Mouse (Mus musculus): ENCODE results near the gene Man1c1.

Man1c1 gene

GRCm38 (mm10) chr4:134703835-134704546 is at the start of gene Man1c1:
Man1c1 (minus strand) TSS chr4:134704290.
- peak; percentile 98 to 99 for DNase-seq (ENCODE audit: low spot score in 2 of 2)

- DNase-seq (ENCODE audit: low spot score in 2 of 2): no peak
These were observed 49.6 kb upstream of the Man1c1 start for GRCm38 (mm10) chr4:134753516-134754261.

DNA sequence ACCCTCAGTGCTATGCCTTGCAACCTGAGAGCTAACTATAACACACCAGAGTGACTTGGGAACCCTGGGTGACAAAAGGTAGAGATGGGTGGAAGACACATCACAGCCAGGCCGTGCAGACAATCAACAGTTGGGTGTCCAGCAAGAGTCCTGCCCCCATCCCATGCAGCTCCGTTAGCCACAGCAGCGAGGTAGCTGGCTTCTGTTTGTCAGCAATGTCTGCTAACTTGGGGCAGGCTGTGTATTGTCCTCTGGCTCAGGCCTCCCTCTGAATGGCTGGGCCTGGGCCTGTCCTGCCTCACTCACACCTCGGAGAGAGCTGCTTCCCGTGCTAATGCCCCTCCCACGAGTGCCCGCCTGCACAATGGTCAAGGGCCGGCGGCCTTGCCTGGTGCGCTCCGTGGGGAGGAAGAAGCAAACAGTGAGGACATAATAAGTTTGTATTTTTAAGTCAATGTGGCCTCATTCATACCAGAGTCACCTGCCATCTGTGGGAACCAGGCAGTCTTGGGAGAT is 48.9 kb upstream of the Man1c1 start:
- no peak for DNase-seq (ENCODE audit: low spot score in 2 of 2)

DNA sequence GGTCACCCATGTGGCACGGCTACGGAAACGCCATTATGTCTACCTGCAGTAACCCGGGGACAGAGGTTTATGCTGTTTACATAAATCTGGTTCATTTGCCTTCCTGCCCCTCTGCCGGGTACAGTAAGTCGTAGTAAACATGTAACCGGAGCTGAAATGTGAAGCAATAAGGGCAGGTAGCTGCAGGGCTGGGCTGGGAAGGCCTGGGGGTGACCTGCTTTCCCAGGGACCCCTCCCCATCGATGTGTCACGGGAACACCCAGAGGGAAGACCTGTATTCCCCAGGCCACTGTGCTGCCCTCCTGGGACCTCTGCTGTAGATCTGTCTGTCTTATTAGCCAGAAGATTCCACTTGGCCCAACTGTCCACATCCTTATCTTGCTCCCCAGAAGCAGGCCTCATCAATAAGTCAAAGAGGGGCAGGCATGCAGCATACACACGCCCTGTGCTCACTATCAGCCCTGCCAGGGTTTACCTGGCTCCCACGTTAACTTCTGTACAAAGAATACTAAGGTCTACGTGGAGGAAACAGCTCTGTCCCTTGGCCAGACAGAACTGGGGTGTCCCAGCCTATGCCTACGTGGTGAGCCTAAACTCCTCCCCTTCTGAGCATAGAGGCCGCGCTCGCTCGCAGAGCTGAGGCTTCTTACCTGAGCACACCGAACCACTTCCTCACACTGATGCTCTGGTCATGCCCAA is 47.7 kb upstream of the Man1c1 start:
- peak in 1 of 2 experiments; percentile 62 for DNase-seq (ENCODE audit: low spot score in 2 of 2)

DNA sequence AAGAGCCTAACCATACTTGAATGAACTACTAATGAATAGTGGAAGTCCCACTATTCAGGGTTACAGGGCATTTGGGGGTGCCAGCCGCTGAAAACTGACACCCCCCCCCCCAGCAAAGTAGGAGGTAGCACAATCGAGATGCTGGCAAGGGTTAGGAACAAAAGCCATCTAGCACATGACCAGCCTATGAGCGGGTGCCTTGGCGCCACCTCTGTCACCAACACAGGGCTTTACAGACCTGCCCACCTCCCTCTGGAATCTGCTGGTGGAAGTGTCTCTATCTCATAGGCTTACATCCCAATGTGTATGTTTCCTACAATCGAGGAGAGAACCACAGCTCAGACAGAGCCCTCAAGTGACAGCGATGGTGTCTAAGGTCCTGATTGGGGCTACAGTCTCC is 46.7 kb upstream of the Man1c1 start:
- no peak for DNase-seq (ENCODE audit: low spot score in 2 of 2)

GRCm38 (mm10) chr4:134750263-134750662 is 46.2 kb upstream of the Man1c1 start:
- DNase-seq (ENCODE audit: low spot score in 2 of 2): peak; percentile 74 to 83

DNA sequence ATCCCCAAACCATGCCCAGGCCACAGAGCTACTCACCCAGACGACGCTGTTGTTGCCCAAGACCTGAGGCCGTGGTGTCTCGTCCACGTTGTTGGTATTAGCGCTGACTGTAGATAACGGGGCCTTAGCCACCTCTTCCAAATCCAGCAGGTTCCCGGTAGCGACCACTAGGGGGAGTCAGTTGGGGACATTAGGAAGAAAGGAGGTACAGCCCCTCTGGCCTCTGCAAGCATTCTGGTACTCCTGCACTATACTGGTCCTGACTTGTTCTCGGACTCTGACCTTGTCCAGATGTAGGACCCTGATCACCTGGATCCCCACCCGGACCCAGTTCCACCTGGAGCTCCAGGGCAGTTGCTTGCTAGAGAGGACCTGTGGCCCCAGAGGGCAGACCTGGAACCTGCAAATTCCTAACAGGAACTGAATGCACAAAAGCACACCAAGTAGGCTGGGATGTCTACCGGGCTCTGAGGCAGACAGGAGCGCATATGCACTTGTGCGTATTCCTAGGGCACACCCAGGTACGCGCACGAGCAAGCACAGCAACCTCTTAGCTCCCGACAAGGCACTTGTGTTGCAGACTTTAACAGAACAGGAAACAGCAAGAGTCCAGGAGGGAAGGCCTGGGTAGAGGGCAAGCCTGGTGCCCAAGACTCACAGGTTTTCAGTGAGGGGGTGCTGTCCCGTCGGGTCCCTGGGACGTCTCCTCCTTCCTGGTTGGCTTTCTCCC is 45.4 kb upstream of the Man1c1 start:
- no peak for DNase-seq (ENCODE audit: low spot score in 2 of 2)

GRCm38 (mm10) chr4:134745900-134746661 is 42.0 kb upstream of the Man1c1 start:
- DNase-seq (ENCODE audit: low spot score in 2 of 2): no peak

GRCm38 (mm10) chr4:134743881-134744633 is 40.0 kb upstream of the Man1c1 start:
- DNase-seq (ENCODE audit: low spot score in 2 of 2): no peak

GRCm38 (mm10) chr4:134741949-134742348 is 37.9 kb upstream of the Man1c1 start:
- DNase-seq (ENCODE audit: low spot score in 2 of 2): no peak

DNA sequence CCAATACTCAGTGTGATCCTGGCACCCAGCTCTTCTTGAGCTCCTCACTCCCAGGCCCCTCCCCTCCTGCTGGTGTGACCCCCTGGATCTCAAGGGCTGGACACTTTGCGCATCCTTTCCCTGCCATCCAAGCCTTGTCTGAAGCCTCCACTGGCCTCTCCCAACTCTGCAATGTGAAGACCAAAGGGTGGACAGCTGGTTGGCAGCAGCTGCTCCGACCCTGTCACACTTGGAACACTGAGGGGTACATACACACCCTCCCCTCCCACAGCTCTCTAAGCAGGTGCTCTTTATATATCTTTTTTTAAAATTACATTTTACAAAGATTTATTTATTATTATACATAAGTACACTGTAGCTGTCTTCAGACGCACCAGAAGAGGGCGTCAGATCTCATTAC is 36.1 kb upstream of the Man1c1 start:
- no peak for DNase-seq (ENCODE audit: low spot score in 2 of 2)

GRCm38 (mm10) chr4:134739530-134739929 is 35.4 kb upstream of the Man1c1 start:
- no peak for DNase-seq (ENCODE audit: low spot score in 2 of 2)

DNA sequence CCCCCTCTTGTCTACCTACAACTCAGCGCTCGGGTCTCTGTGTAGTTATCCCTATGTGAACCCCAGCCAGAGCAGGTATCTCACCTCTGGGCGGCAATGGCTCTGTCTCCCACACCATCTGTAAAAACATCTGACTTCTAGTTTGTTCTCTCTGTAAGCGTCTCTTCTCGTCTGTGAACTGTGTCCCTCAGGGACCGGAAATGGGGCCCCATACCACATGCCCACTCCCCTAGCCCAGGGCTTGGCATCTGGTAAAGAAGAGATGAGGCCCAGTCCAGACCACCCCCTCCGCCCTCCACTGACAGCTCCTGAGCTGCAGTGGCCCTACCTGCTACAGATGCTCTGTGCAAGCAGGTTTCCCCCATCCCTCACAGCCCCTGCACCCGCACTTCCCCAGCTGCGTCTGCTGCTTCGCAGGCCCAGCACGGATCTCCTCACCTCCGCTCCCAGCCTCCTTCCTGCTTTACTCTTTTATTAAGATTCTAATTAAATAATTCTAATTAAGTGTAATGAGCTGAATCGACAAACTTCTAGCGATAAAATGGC is 33.3 kb upstream of the Man1c1 start:
- DNase-seq (ENCODE audit: low spot score in 2 of 2): no peak

- no peak for DNase-seq (ENCODE audit: low spot score in 2 of 2)
These were observed 32.1 kb upstream of the Man1c1 start for GRCm38 (mm10) chr4:134736147-134736546.

GRCm38 (mm10) chr4:134734629-134735081 is 30.6 kb upstream of the Man1c1 start:
- peak; percentile 48 to 62 for DNase-seq (ENCODE audit: low spot score in 2 of 2)

GRCm38 (mm10) chr4:134734038-134734628 is 30.0 kb upstream of the Man1c1 start:
- peak; percentile 82 to 90 for DNase-seq (ENCODE audit: low spot score in 2 of 2)

DNA sequence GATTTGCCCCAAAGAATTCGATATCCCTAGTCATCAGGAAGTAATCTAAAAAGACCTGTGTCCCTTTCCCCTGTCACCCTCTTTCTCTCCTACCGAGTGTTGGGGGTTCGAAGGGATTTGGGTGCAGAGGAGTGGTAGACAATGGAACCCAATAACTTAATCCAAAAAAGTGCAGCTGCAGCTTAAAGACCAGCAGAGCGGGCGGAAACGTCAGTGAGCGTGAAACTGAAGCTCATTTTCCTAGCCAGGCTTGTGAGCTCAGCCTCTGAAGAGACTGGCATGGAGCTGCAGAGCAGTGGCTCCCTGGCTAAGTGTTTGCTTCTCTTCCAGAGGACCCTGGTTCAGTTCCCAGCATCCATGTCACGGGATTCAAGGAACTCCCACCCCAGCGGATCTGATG is 29.3 kb upstream of the Man1c1 start:
- DNase-seq (ENCODE audit: low spot score in 2 of 2): no peak

GRCm38 (mm10) chr4:134730106-134730505 is 26.0 kb upstream of the Man1c1 start:
- DNase-seq (ENCODE audit: low spot score in 2 of 2): no peak

DNA sequence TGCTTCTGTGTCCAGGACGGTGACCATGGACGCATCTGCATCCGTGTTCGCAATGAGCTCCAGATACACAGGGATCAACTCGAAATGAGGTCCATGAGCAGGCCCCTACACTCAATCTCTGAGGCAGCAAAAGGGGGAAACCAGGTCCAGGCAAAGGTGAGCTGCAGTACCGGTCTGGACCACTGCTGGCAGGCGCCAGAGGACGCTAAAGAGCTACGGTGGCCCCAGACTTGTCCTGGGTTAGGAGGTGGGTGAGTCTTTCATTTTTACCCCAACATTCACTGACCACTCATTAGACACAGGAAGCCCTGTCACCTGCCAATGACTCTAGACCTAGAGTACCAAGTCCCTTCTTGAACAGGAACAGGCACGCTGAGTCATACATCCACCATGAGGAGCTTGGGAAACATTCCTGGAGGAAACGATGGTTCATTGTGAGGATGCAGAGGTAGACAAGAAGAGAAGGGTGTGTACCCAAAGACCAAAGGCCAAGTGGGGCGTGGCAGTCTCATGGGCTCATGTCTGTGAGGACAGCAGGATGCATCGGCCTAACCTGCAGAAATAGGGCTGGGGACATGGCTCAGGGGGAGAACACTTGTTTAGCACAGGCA is 21.8 kb upstream of the Man1c1 start:
- DNase-seq (ENCODE audit: low spot score in 2 of 2): no peak
